Mouse (Mus musculus): ENCODE measurements around the gene Ror2. TPM values are rescaled to one million over a fixed set of nuclear protein-coding genes. Genes with fewer than 3 reads are reported as not detected.
A peak's percentile ranks its signal among the peaks of the same experiment; 100 is the strongest.

The Ror2 gene
- polyA plus RNA-seq, 1 experiment from 2014 or later: 0.18 TPM

GRCm38 (mm10) chr13:53099771-53100682, 185.9 kb downstream of the Ror2 start:
- Histone ChIP-seq H3K27ac (ENCODE audit: low read depth) (no peak overlapping the region), H3K9me3 (ENCODE audit: low read length) (no peaks in the 10 kb centered on the region), H3K4me1 (ENCODE audit: insufficient read depth) (no peaks in the 10 kb centered on the region), H3K36me3 (replicated peaks; ENCODE audit: insufficient read depth, low read length) (no peaks in the 10 kb centered on the region), H3K4me3 (ENCODE audit: low read depth, low read length) (no peak overlapping the region), H3K9ac (replicated peaks) (no peak overlapping the region), H3K4me2 (ENCODE audit: low read depth, low read length) (no peak overlapping the region), H3K27me3 (ENCODE audit: insufficient read depth, low read length) (0 out of 2 replicates have a peak, but pooled peaks cover 2% of the 10 kb centered on the region)
- no peak for ATAC-seq
- no peak for TF ChIP-seq EP300 (IDR thresholded peaks at IDR 0.05; ENCODE audit: low read depth)
- peak; percentile 50 for TF ChIP-seq CTCF (IDR thresholded peaks at IDR 0.05; ENCODE audit: low read depth)
- WGBS (ENCODE audit: insufficient replicate concordance): 55% methylated on average over 17 of the region's 17 CpGs
- DNase-seq: no peak

DNA sequence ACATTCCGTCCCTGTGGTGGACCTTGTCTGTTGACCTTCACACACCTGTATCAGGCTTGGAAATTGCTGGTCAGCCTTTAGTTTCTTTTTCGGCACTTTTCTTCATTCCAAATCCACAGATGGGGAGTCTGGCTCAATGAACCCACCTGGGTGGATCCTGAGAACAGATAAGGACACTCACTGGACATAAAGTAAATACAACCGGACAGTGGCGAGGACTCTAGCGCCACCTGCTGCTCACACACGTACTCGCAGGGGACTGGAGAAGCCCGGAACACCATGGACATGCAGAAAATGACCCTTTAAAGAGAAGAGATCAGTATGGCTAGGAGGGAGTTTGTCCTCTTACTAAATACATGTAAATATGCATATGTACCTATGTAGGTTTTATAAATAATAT, 189.3 kb downstream of the Ror2 start:
- no peaks in the 10 kb centered on the region for H3K4me1 ChIP-seq (ENCODE audit: insufficient read depth)
- no peak for TF ChIP-seq EP300 (IDR thresholded peaks at IDR 0.05; ENCODE audit: low read depth)
- peak; percentile 90 for TF ChIP-seq CTCF (IDR thresholded peaks at IDR 0.05; ENCODE audit: low read depth)
- 0 out of 2 replicates have a peak, but pooled peaks have one; percentile 21 for ATAC-seq
- H3K9me3 ChIP-seq (ENCODE audit: low read length): no peaks in the 10 kb centered on the region
- no peak overlapping the region for H3K4me2 ChIP-seq (ENCODE audit: low read depth, low read length)
- no peak overlapping the region for H3K4me3 ChIP-seq (ENCODE audit: low read depth, low read length)
- 17% methylated on average over 8 of the region's 8 CpGs for WGBS (ENCODE audit: insufficient replicate concordance)
- DNase-seq: peak; percentile 76
- 0 out of 2 replicates have a peak, but pooled peaks cover 2% of the 10 kb centered on the region for H3K27me3 ChIP-seq (ENCODE audit: insufficient read depth, low read length)
- H3K27ac ChIP-seq (ENCODE audit: low read depth): no peak overlapping the region
- no peak overlapping the region for H3K9ac ChIP-seq (replicated peaks)
- no peaks in the 10 kb centered on the region for H3K36me3 ChIP-seq (replicated peaks; ENCODE audit: insufficient read depth, low read length)

DNA sequence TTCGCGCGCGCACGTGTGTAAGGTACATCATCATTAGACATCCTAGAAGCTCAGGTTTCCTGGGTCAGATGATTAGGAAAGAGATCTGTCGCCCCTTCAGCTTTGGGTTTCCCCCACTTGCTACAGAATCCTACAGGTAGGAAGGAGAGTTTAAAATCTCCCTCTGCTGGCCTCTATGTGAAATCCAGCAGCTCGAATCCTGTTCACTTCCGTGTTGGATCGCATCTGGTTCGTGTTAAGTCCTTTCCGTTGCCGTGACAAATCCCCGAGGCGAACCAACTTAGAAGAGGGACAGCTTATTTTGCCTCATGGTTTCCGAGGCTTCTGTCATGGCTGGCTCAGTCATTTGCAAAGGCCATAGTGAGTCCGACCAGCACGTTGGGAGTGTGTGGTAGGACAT, 190.7 kb downstream of the Ror2 start:
- ATAC-seq (no peak), DNase-seq (no peak)
- no peak for TF ChIP-seq EP300 (IDR thresholded peaks at IDR 0.05; ENCODE audit: low read depth)
- 0 out of 2 replicates have a peak, but pooled peaks have one; percentile 7 for TF ChIP-seq CTCF (IDR thresholded peaks at IDR 0.05; ENCODE audit: low read depth)
- no peak overlapping the region for H3K9ac ChIP-seq (replicated peaks)
- H3K36me3 ChIP-seq (replicated peaks; ENCODE audit: insufficient read depth, low read length): no peaks in the 10 kb centered on the region
- H3K27me3 ChIP-seq (ENCODE audit: insufficient read depth, low read length): 0 out of 2 replicates have a peak, but pooled peaks cover 2% of the 10 kb centered on the region
- H3K27ac ChIP-seq (ENCODE audit: low read depth): no peak overlapping the region
- H3K4me3 ChIP-seq (ENCODE audit: low read depth, low read length): no peak overlapping the region
- no peak overlapping the region for H3K4me2 ChIP-seq (ENCODE audit: low read depth, low read length)
- H3K9me3 ChIP-seq (ENCODE audit: low read length): no peaks in the 10 kb centered on the region
- no peaks in the 10 kb centered on the region for H3K4me1 ChIP-seq (ENCODE audit: insufficient read depth)
- WGBS (ENCODE audit: insufficient replicate concordance): 77% methylated on average over 17 of the region's 17 CpGs

DNA sequence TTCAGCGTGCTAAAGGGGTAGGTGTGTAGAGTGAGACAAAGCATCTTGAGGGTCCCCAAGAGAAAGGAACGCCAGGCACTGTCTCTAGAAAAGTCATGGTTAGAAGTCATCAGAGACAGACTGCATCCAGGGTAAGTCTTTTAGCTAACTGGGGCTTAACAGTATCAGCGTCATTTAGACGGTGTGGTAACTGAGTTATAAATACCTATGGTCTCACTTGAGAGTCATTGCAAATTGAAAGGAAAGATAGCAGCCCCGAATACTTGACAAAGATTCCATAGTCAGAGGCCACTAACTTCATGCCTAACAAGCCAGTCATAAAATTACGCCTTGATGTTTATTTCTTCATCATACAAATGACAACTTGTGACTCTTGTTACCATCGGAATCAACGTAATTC, 191.3 kb downstream of the Ror2 start:
- WGBS (ENCODE audit: insufficient replicate concordance): 77% methylated on average over 8 of the region's 8 CpGs
- Histone ChIP-seq H3K9me3 (ENCODE audit: low read length) (no peaks in the 10 kb centered on the region), H3K4me3 (ENCODE audit: low read depth, low read length) (no peak overlapping the region), H3K36me3 (replicated peaks; ENCODE audit: insufficient read depth, low read length) (no peaks in the 10 kb centered on the region), H3K4me1 (ENCODE audit: insufficient read depth) (no peaks in the 10 kb centered on the region), H3K27me3 (ENCODE audit: insufficient read depth, low read length) (0 out of 2 replicates have a peak, but pooled peaks cover 2% of the 10 kb centered on the region), H3K4me2 (ENCODE audit: low read depth, low read length) (no peak overlapping the region), H3K9ac (replicated peaks) (no peak overlapping the region), H3K27ac (ENCODE audit: low read depth) (no peak overlapping the region)
- TF ChIP-seq CTCF (IDR thresholded peaks at IDR 0.05; ENCODE audit: low read depth) (no peak), EP300 (IDR thresholded peaks at IDR 0.05; ENCODE audit: low read depth) (no peak)
- DNase-seq (no peak), ATAC-seq (no peak)

- Histone ChIP-seq H3K27me3 (ENCODE audit: insufficient read depth, low read length) (0 out of 2 replicates have a peak, but pooled peaks cover 2% of the 10 kb centered on the region), H3K27ac (ENCODE audit: low read depth) (no peak overlapping the region), H3K9ac (replicated peaks) (no peak overlapping the region), H3K9me3 (ENCODE audit: low read length) (no peaks in the 10 kb centered on the region), H3K36me3 (replicated peaks; ENCODE audit: insufficient read depth, low read length) (no peaks in the 10 kb centered on the region), H3K4me3 (ENCODE audit: low read depth, low read length) (no peak overlapping the region), H3K4me2 (ENCODE audit: low read depth, low read length) (no peak overlapping the region), H3K4me1 (ENCODE audit: insufficient read depth) (no peaks in the 10 kb centered on the region)
- 74% methylated on average over 4 of the region's 4 CpGs for WGBS (ENCODE audit: insufficient replicate concordance)
- TF ChIP-seq EP300 (IDR thresholded peaks at IDR 0.05; ENCODE audit: low read depth) (no peak), CTCF (IDR thresholded peaks at IDR 0.05; ENCODE audit: low read depth) (no peak)
- no peak for DNase-seq
- ATAC-seq: no peak
Measured at GRCm38 (mm10) chr13:53093407-53093806, 192.5 kb downstream of the Ror2 start.

- DNase-seq (no peak), ATAC-seq (no peak)
- Histone ChIP-seq H3K27ac (ENCODE audit: low read depth) (no peak overlapping the region), H3K27me3 (ENCODE audit: insufficient read depth, low read length) (no peaks in the 10 kb centered on the region), H3K9ac (replicated peaks) (no peak overlapping the region), H3K4me1 (ENCODE audit: insufficient read depth) (no peaks in the 10 kb centered on the region), H3K4me3 (ENCODE audit: low read depth, low read length) (no peak overlapping the region), H3K9me3 (ENCODE audit: low read length) (no peaks in the 10 kb centered on the region), H3K36me3 (replicated peaks; ENCODE audit: insufficient read depth, low read length) (no peaks in the 10 kb centered on the region), H3K4me2 (ENCODE audit: low read depth, low read length) (no peak overlapping the region)
- 86% methylated on average over 23 of the region's 23 CpGs for WGBS (ENCODE audit: insufficient replicate concordance)
- TF ChIP-seq CTCF (IDR thresholded peaks at IDR 0.05; ENCODE audit: low read depth) (no peak), EP300 (IDR thresholded peaks at IDR 0.05; ENCODE audit: low read depth) (no peak)
Measured at GRCm38 (mm10) chr13:53086552-53087282, 199.2 kb downstream of the Ror2 start.

Data from liver, postnatal 0 days (tissue).